Mouse (Mus musculus): ENCODE data around the gene Pla2g12a. TPM values are rescaled to one million over a fixed set of nuclear protein-coding genes. Genes with fewer than 3 reads are reported as not detected.

Pla2g12a gene
- total and polyA plus RNA-seq, 2 experiments from 2014 or later, result 28.5 to 53.3 TPM

DNA sequence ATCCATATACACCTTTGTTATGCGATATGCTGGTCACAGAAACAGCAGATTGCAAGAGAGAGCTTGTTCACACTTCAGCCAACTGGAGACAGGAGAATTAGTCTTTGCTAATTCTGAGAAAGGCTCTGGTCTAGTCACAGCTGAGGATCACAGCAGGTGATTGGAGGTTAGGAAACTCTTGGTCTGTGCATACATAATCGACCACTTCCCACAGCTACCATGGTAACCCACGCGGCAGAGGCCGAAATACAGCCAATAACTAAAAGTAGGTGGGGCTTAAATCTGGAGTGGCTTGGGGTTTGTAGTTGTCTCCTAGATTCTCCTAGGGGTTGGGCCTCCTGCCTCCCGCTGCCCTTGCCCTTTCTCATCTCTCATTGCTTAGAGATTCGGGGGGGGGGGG, 40.4 kb upstream of the Pla2g12a start:
- Histone ChIP-seq H3K27me3 (ENCODE audit: insufficient read depth, low read length) (no peaks in the 10 kb centered on the region), H3K36me3 (ENCODE audit: insufficient read depth, low read length) (no peaks in the 10 kb centered on the region), H3K27ac (no peak overlapping the region), H3K4me1 (ENCODE audit: insufficient read depth, low read length) (no peaks in the 10 kb centered on the region), H3K4me2 (ENCODE audit: low read depth, low read length) (no peak overlapping the region), H3K9ac (replicated peaks; ENCODE audit: low read length) (no peak overlapping the region), H3K4me3 (ENCODE audit: low read length) (no peak overlapping the region), H3K9me3 (ENCODE audit: low read length) (no peaks in the 10 kb centered on the region)
- ATAC-seq (no peak), DNase-seq (ENCODE audit: low spot score) (no peak)
- TF ChIP-seq CTCF (IDR thresholded peaks at IDR 0.05; ENCODE audit: low read depth), result no peak
- WGBS, result 34% methylated on average over 7 of the region's 7 CpGs

DNA sequence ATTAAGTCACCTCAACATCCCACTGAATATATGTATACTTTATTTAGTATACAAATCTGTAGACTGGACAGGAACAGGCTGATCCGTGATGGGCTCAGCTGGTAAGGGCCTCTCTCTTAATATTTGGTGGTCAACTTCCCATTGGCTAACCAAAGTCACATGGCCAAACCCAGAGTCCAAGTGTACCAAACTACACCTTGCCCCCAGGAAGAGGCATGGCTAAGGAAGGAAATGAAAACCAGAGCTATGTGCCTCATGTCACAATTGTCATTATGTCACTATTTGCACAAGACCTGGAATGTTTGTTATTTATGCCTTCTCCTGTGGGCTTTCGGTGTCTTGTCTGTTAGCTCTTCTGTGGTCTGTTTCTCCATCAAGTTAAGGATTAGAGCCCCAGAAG, 32.5 kb upstream of the Pla2g12a start:
- Histone ChIP-seq H3K9ac (replicated peaks; ENCODE audit: low read length) (no peak overlapping the region), H3K27me3 (ENCODE audit: insufficient read depth, low read length) (no peaks in the 10 kb centered on the region), H3K4me1 (ENCODE audit: insufficient read depth, low read length) (no peaks in the 10 kb centered on the region), H3K9me3 (ENCODE audit: low read length) (no peaks in the 10 kb centered on the region), H3K4me2 (ENCODE audit: low read depth, low read length) (no peak overlapping the region), H3K4me3 (ENCODE audit: low read length) (no peak overlapping the region), H3K36me3 (ENCODE audit: insufficient read depth, low read length) (no peaks in the 10 kb centered on the region), H3K27ac (no peak overlapping the region)
- WGBS, result 91% methylated on average over 2 of the region's 2 CpGs
- no peak for DNase-seq (ENCODE audit: low spot score)
- no peak for TF ChIP-seq CTCF (IDR thresholded peaks at IDR 0.05; ENCODE audit: low read depth)
- no peak for ATAC-seq

DNA sequence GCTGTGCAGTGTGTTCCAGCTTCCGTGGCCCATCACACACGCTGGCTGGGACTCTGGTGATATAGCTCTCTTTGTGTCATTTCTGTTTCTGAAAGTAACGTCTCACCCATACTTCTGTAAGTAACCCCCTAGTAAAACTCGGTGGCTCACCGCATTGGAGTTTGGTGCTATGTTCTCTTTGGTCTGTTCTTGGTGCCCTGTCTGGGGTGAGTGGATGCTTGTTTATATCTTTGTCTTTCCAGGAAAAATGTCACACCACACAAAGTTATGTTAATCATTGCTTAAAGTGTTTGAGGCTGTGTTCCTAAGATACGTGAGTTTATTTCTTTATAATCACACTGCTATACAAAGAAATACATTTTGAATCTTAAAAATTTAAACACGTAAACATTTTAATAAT, 31.6 kb upstream of the Pla2g12a start:
- Histone ChIP-seq H3K9me3 (ENCODE audit: low read length) (no peaks in the 10 kb centered on the region), H3K27ac (no peak overlapping the region), H3K4me1 (ENCODE audit: insufficient read depth, low read length) (no peaks in the 10 kb centered on the region), H3K4me3 (ENCODE audit: low read length) (no peak overlapping the region), H3K36me3 (ENCODE audit: insufficient read depth, low read length) (no peaks in the 10 kb centered on the region), H3K9ac (replicated peaks; ENCODE audit: low read length) (no peak overlapping the region), H3K4me2 (ENCODE audit: low read depth, low read length) (no peak overlapping the region), H3K27me3 (ENCODE audit: insufficient read depth, low read length) (no peaks in the 10 kb centered on the region)
- 89% methylated on average over 7 of the region's 7 CpGs for WGBS
- no peak for ATAC-seq
- DNase-seq (ENCODE audit: low spot score), result no peak
- no peak for TF ChIP-seq CTCF (IDR thresholded peaks at IDR 0.05; ENCODE audit: low read depth)

DNA sequence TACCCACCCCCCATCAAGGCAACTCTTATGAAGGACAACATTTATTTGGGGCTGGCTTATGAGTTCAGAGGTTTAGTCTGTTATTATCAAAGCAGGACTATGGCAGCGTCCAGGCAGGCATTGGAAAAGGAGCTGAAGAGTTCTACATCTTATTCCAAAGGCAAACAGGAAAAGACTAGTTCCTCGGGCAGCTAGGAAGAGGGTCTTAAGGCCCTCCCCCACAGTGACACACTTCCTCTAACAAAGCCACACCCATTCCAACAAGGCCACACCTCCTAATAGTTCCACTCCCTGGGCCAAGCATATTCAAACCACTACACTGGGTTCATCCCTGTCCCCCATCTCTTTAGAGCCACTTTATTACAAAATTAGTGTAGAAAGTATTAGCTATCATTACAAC, 15.8 kb upstream of the Pla2g12a start:
- whole genome bisulfite sequencing, result 86% methylated on average over 2 of the region's 2 CpGs
- Histone ChIP-seq H3K4me1 (ENCODE audit: insufficient read depth, low read length) (no peaks in the 10 kb centered on the region), H3K9me3 (ENCODE audit: low read length) (no peaks in the 10 kb centered on the region), H3K27ac (no peak overlapping the region), H3K4me2 (ENCODE audit: low read depth, low read length) (no peak overlapping the region), H3K27me3 (ENCODE audit: insufficient read depth, low read length) (no peaks in the 10 kb centered on the region), H3K4me3 (ENCODE audit: low read length) (no peak overlapping the region), H3K9ac (replicated peaks; ENCODE audit: low read length) (no peak overlapping the region), H3K36me3 (ENCODE audit: insufficient read depth, low read length) (no peaks in the 10 kb centered on the region)
- no peak for TF ChIP-seq CTCF (IDR thresholded peaks at IDR 0.05; ENCODE audit: low read depth)
- no peak for ATAC-seq
- no peak for DNase-seq (ENCODE audit: low spot score)

DNA sequence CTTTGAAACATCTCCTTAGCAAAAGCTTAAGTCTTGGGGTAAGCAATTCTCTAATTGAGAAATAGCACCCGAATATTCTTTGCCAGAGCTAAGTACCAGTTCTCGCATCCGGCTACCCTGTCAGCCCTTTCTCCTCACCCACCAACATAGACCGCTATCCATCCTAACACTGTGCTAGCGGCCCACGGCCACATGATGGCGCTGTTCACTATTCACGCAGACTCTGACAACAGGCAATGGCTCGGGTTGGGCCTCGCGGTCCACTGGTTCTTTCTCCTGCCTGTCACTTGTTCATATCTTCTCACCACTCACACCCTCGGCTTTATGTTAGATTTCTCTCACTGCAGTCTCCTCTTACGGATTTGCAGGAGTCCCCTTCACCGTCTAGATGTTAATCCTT, 14.7 kb upstream of the Pla2g12a start:
- Histone ChIP-seq H3K36me3 (ENCODE audit: insufficient read depth, low read length) (no peaks in the 10 kb centered on the region), H3K27ac (no peak overlapping the region), H3K4me3 (ENCODE audit: low read length) (no peak overlapping the region), H3K4me2 (ENCODE audit: low read depth, low read length) (no peak overlapping the region), H3K9ac (replicated peaks; ENCODE audit: low read length) (no peak overlapping the region), H3K4me1 (ENCODE audit: insufficient read depth, low read length) (no peaks in the 10 kb centered on the region), H3K9me3 (ENCODE audit: low read length) (no peaks in the 10 kb centered on the region), H3K27me3 (ENCODE audit: insufficient read depth, low read length) (no peaks in the 10 kb centered on the region)
- 50% methylated on average over 14 of the region's 14 CpGs for WGBS
- ATAC-seq, result no peak
- TF ChIP-seq CTCF (IDR thresholded peaks at IDR 0.05; ENCODE audit: low read depth), result peak; percentile 66
- DNase-seq (ENCODE audit: low spot score), result peak; percentile 22

DNA sequence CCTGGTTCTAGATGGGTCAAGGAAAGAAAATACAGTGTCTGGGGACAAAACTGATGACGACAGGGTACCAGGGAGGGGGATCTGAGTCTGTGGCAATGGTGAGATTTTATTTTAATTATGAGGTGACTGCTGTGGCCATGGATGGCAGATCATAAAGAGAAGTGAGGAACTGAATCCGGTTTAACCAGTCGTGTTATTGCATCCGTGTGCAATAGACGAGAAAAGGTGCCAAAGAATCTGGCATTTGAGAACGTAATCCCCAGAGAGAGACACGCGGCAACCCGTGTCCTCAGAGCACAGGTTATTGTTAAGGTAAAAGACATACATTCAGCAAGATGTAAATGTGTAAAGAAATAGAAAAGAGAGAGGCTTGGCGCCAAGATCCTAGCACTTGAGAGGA, 1.1 kb upstream of the Pla2g12a start:
- H3K9me3 ChIP-seq (ENCODE audit: low read length), result no peaks in the 10 kb centered on the region
- no peak for TF ChIP-seq CTCF (IDR thresholded peaks at IDR 0.05; ENCODE audit: low read depth)
- no peak for ATAC-seq
- no peak overlapping the region for H3K9ac ChIP-seq (replicated peaks; ENCODE audit: low read length)
- no peak for DNase-seq (ENCODE audit: low spot score)
- no peak overlapping the region for H3K4me3 ChIP-seq (ENCODE audit: low read length)
- no peaks in the 10 kb centered on the region for H3K27me3 ChIP-seq (ENCODE audit: insufficient read depth, low read length)
- WGBS, result 85% methylated on average over 10 of the region's 10 CpGs
- no peak overlapping the region for H3K4me2 ChIP-seq (ENCODE audit: low read depth, low read length)
- H3K36me3 ChIP-seq (ENCODE audit: insufficient read depth, low read length), result no peaks in the 10 kb centered on the region
- no peak overlapping the region for H3K27ac ChIP-seq
- H3K4me1 ChIP-seq (ENCODE audit: insufficient read depth, low read length), result peaks cover 9% of the 10 kb centered on the region

DNA sequence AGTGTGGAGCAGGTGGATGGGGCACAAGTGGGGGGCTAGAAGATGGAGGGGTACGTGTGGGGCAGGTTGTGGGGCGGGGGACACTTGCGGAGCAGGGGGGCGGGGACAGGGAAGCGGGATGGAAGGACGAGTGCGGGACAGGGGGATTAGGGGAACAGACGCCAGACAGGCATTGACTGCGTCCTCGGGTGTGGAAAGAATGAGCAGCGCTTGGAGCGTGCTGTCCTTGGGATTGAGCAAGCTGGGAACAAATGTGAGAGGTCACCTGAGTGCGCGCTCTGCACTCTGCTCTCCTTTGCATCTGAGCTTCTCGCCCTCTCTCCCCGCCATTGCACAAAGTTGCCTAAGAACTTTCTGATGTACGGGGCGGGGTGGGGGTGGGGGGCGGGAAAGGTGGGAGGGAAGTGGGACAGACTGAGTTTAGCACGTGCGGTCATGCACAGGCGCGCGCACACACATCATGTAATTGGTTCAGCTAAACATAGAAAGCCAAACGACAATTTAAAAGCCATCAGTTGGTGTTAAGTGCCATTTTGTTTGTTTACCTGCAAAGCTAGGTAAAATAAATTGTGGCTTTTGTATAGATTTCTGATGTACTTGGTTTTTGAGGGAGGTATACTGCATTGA, 838 bp downstream of the Pla2g12a start:
- peaks cover 9% of the 10 kb centered on the region for H3K4me1 ChIP-seq (ENCODE audit: insufficient read depth, low read length)
- no peaks in the 10 kb centered on the region for H3K27me3 ChIP-seq (ENCODE audit: insufficient read depth, low read length)
- ATAC-seq, result peak; percentile 54
- H3K36me3 ChIP-seq (ENCODE audit: insufficient read depth, low read length), result no peaks in the 10 kb centered on the region
- no peaks in the 10 kb centered on the region for H3K9me3 ChIP-seq (ENCODE audit: low read length)
- H3K4me3 ChIP-seq (ENCODE audit: low read length), result peak overlapping the region; percentile 76
- peak overlapping the region; percentile 79 for H3K9ac ChIP-seq (replicated peaks; ENCODE audit: low read length)
- no peak for TF ChIP-seq CTCF (IDR thresholded peaks at IDR 0.05; ENCODE audit: low read depth)
- 1% methylated on average over 24 of the region's 25 CpGs for WGBS
- peak overlapping the region; percentile 79; the same call in 1 of the 2 replicates for H3K27ac ChIP-seq
- DNase-seq (ENCODE audit: low spot score), result peak; percentile 40
- H3K4me2 ChIP-seq (ENCODE audit: low read depth, low read length), result peak overlapping the region; percentile 96
